Mouse (Mus musculus) E14TG2a.4 (cell line): ENCODE measurements around the gene Pex26.

Source experiments
- H3K27me3 ChIP-seq: 2 replicates; pipeline ENCODE4 v1.6.1; 2014; ENCODE audit warnings: low read length, control low read depth; ENCODE audit not compliant: insufficient read depth
- H3K36me3 ChIP-seq: 2 replicates; pipeline ENCODE4 v1.6.1; 2014; ENCODE audit warnings: low read length, control low read depth; ENCODE audit not compliant: insufficient read depth
- H3K4me1 ChIP-seq: replicated peaks from 2 replicates; pipeline ENCODE4 v1.6.1; 2014; ENCODE audit warnings: low read depth, low read length, control low read depth
- H3K4me3 ChIP-seq: replicated peaks from 2 replicates; pipeline ENCODE4 v1.5.1; 2014; ENCODE audit warnings: mild to moderate bottlenecking, low read length
- H3K9me3 ChIP-seq: 2 replicates; pipeline ENCODE4 v1.6.1; 2014; ENCODE audit warnings: low read length, control low read depth
- CTCF ChIP-seq: conservative IDR thresholded peaks from 2 replicates; pipeline ENCODE4 v1.5.1; 2014; ENCODE audit warnings: low read length
- NANOG ChIP-seq: IDR thresholded peaks from 2 replicates; pipeline ENCODE4 v1.6.1; 2014; ENCODE audit warnings: borderline replicate concordance, low read length, mixed read lengths
- POU5F1 ChIP-seq: IDR thresholded peaks from 2 replicates; pipeline ENCODE4 v1.6.1; 2014; ENCODE audit warnings: low read length, borderline replicate concordance

Gene Pex26

DNA sequence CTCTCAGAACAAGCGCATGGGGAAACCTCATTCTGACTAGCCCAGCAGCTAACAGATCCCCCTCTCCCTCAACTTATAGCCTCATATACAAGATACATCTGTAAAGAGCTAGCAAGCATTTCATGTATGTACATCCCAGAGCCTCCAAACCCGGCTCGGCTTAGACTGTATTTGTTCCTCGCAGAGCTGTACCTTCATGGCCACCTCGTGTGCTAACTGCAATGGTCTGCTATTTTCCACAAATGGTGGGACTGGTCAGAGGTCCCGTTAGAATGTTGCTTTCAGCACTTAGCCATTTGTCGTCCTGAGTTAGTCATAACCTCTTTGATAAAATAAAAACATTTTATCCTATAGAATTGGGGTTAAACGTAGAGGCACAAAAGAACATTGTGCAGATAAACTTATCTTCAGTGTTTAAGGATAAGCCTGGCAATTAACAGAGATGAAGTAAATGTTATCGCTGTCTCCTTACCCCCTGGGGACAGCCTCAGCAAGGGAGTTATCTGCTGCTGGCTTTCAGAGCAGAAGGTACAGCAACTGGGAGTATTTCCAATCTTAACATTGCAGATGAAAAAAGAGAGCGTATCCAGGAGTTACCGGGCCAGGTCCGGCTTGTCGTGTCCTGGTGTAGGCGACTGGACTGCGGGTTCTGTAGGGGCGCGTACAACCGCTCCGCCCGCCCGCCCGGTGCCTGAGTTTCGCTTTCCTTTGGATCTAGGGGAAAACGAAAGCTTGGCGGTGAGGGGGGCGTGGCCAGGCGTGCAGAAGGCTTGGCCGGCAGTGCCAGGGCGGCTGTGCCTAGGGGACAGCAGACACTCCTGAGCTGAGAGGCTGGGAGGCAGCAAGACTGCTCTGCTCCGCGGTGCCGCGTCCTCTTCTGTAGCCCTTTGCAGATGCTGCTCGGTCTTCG lies 61.9 kb downstream of the Pex26 start, which contains the start of gene Usp18:
Gene Usp18 (plus strand): TSS at position 780 of the 910 bp plus-strand sequence.
- Histone ChIP-seq H3K4me3 (peak within 1 kb of the TSS; percentile 57), H3K4me1 (0 out of 2 replicates have a peak, but pooled peaks cover 7% of the 10 kb centered on the region), H3K9me3 (no peaks in the 10 kb centered on the region), H3K36me3 (no peaks in the 10 kb centered on the region), H3K27me3 (peaks cover 43% of the 10 kb centered on the region)
- TF ChIP-seq CTCF (no peak), POU5F1 (no peak), NANOG (no peak)

DNA sequence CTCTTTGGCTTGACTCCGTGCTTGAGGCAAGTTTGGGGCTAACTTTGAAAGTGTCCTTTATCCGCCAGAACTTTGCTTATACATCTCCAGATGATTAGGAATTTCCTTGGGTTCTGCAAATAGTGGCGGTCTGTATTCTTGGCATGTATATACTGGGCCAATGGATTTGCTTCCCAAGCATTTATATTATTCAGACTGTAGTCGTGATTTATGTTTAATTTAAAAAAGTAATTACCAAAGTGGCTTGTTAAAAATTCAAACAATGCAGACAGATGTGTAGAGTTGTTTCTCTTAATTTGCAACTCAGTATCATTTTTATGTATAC lies 62.5 kb downstream of the Pex26 start:
- 0 out of 2 replicates have a peak, but pooled peaks cover 7% of the 10 kb centered on the region for H3K4me1 ChIP-seq
- TF ChIP-seq CTCF, result no peak
- TF ChIP-seq POU5F1, result no peak
- TF ChIP-seq NANOG, result no peak

More for the DNA sequence above, 62.5 kb downstream of the Pex26 start:
- Histone ChIP-seq H3K27me3 (peaks cover 43% of the 10 kb centered on the region), H3K36me3 (no peaks in the 10 kb centered on the region), H3K4me3 (peak overlapping the region; percentile 57), H3K9me3 (no peaks in the 10 kb centered on the region)
